Mouse (Mus musculus) G1E (cell line): ENCODE measurements at regions not wholly inside any gene's neighbourhood (a gene's known extent, or its start where the extent isn't known, plus 50 kb on each side); places are given as distances from the start of the nearest gene placed in this dataset.

Experiments used
- CTCF ChIP-seq: IDR thresholded peaks from 2 replicates; pipeline ENCODE4 v1.5.1; 2012; ENCODE audit warnings: low read depth, low read length, inconsistent platforms, mixed read lengths
- GATA1 ChIP-seq: IDR thresholded peaks from 2 replicates; pipeline ENCODE4 v1.6.1; 2012; ENCODE audit warnings: borderline replicate concordance, low read length, inconsistent platforms, mixed read lengths

DNA sequence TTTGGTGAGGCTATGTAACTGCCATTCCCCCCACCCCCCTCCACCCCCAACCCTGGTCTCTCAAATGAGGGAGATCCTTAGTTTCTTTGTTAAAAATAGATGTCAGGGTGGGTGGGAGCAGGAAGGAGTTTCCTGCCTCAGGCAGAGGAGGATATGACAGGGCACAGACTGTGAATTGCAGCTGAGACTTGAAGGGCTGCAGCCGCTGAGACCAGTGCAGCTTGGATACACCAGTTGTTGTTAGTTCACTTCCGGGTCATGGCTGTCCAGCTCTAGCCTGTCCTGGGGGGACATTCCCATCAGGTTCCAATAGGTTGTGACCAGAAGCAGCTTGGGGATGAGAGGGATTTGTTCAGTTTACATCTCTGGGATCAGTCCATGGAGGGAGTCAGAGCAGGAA lies 76.6 kb upstream of the Dlx2 start:
- TF ChIP-seq CTCF, result no peak
- no peak for TF ChIP-seq GATA1
